Mouse (Mus musculus) lung, adult 2 months (tissue): ENCODE measurements around the gene Fam207a.

Source experiments
- CTCF ChIP-seq: fragments of 200-500 bp; IDR thresholded peaks from 2 replicates; pipeline ENCODE4 v1.5.1; 2011; ENCODE audit warnings: mild to moderate bottlenecking, low read length, control low read depth; ENCODE audit not compliant: insufficient read depth
- POLR2A ChIP-seq: fragments of 200-500 bp; IDR thresholded peaks from 2 replicates; pipeline ENCODE4 v1.6.1; 2011; ENCODE audit warnings: low read depth, mild to moderate bottlenecking, control low read depth, low read length, borderline replicate concordance; ENCODE audit errors: extremely low read depth

DNA sequence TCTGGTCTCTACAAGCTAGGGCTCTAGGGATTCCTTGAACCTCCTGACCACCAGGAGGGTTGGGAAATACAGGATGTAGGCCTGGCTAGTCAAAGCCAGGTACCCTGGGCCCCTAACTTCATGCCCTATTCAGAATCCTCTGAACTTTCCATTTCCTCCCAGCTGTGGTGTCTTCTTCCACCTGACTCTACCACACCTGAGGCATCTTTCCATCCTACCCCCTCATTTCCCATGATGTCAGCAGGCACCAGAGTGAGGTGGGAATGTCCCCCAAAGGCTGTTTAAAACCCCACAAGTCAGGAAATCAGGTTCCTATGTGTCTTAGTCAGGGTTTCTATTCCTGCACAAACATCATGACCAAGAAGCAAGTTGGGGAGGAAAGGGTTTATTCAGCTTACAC is 33.8 kb downstream of the Fam207a start:
- TF ChIP-seq POLR2A (no peak), CTCF (no peak)
